Mouse (Mus musculus): ENCODE measurements around the gene Pbx4.

DNA sequence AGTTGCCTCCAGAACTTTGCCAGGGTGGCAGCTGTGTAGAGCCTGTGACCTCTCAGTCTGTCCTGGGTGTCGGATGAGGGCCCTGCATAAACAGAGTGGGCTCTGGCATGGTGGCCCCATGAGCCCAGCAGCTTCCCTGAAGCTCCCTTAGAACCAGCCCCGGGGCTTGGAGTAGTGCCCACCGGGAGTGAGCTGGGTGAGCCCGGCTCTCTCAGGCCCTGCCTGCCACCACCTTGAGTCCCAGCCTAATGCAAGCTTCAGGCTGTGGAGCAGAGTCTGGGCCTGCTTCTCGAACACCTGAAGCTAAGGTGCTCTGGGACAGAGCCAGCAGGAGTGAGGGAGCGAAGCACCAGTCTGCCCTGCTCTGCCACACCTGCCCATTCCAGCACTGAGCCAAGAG is 38.6 kb downstream of the Pbx4 start:
- TF ChIP-seq CTCF (IDR thresholded peaks at IDR 0.05; ENCODE audit: low read depth, low read length) (no peak), POLR2A (IDR thresholded peaks at IDR 0.05; ENCODE audit: insufficient read depth, low read length) (no peak)

All from ES-Bruce4 (cell line).